ENCODE assay signal across 8 mouse cellular contexts in the genomic region with DNA sequence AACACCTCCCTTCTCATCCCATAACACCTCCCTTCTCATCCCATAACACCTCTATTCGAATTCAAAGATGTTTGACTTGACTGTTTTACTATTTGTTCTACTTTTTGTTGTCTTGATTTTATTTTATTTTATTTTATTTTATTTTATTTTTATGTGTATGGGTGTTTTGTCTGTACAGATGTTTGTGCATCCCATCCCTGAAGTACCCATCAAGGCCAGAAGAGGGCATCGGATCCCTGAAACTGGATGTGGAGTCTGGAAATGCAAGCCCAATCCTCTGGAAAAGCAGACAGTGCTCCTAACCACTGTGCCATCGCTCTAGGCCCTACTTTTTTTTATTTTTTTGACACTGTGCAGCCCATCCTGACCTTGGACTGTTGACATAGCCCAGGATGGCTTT.
DNase-seq lines count a peak whose midpoint lies in the region; TF ChIP-seq lines count a peak whose summit lies in the region.

No protein-coding gene starts in this region.

- H3K4me3 ChIP-seq in cerebellum, adult 2 months (replicated peaks; ENCODE audit: insufficient read depth, low read depth, low read length) = no peak overlapping the region

- peak; percentile 17 to 39 for DNase-seq in cerebellum, adult 2 months
- no peak for DNase-seq in cerebellum, adult 9-11 months
- peak; percentile 63 to 66 for DNase-seq in layer of hippocampus, postnatal 10 days (ENCODE audit: low spot score in 2 of 2)
- no peak for DNase-seq in layer of hippocampus, adult 8-10 months (ENCODE audit: low spot score in 2 of 2)
- peak; percentile 12 for DNase-seq in MN1 (ENCODE audit: low spot score)
- DNase-seq in kidney, postnatal 14 days = peak; percentile 37
- DNase-seq in testis, postnatal 10 days (ENCODE audit: low spot score) = peak; percentile 64
- DNase-seq in spleen, adult 18-20 months = no peak

- WGBS in cerebellum, adult 2 months = 41% methylated on average over 3 of the region's 3 CpGs

- H3K27ac ChIP-seq in cerebellum, adult 2 months (ENCODE audit: insufficient read depth, low read length) = no peak overlapping the region

- H3K27me3 ChIP-seq in cerebellum, adult 2 months (ENCODE audit: control insufficient read depth, insufficient read depth, low read length) = no peaks in the 10 kb centered on the region

- H3K4me1 ChIP-seq in cerebellum, adult 2 months (ENCODE audit: control insufficient read depth, insufficient read depth, low read length) = no peaks in the 10 kb centered on the region

- TF ChIP-seq POLR2A in cerebellum, adult 2 months (IDR thresholded peaks at IDR 0.05; ENCODE audit: borderline replicate concordance, insufficient read depth, low read length) = no peak

- peak; percentile 68 for TF ChIP-seq CTCF in cerebellum, adult 2 months (IDR thresholded peaks at IDR 0.05; ENCODE audit: borderline replicate concordance, insufficient read depth, low read depth, low read length)

Comparison
In these comparisons a context has a peak if more than half of its experiments do, and no peak if none do; other contexts are left out.
1. DNase-seq: peak in cerebellum, adult 2 months (2 of 2), layer of hippocampus, postnatal 10 days (2 of 2), MN1 (single experiment), kidney, postnatal 14 days (single experiment) and testis, postnatal 10 days (single experiment); none in cerebellum, adult 9-11 months (single experiment), layer of hippocampus, adult 8-10 months (0 of 2) and spleen, adult 18-20 months (0 of 2).